Mouse (Mus musculus): ENCODE measurements around the gene Cacul1.

DNA sequence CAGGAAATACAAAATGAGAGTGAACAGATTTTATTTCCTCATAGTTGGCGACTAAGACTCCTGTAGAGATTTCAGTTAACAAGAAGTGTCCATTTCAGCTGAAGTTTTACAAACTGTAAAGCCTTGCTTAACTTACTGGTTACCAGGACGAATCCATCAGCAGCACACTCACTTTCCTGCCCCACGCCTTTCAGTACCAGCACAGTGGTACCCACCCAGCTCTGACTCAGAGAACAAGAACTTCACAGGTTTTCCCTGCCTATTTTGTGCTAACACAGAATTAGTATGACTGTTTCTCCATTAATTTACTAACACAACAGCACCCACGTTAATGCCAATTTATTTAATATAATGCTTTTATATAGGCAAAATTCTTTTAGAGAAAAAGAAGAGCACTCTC is 53.9 kb downstream of the Cacul1 start:
- TF ChIP-seq CTCF (conservative IDR thresholded peaks at IDR 0.05; ENCODE audit: insufficient read depth, insufficient read length, low read depth, low read length), result no peak
- TF ChIP-seq POLR2A (IDR thresholded peaks at IDR 0.05; ENCODE audit: low read depth, low read length), result no peak
